Mouse (Mus musculus) urinary bladder, postnatal 25 days (tissue): ENCODE data around the gene Tnrc18.

Experiments
- DNase-seq: peaks from one replicate; pipeline ENCODE4 v3.0.0; 2022; ENCODE audit warnings: low spot score

Gene Tnrc18

GRCm38 (mm10) chr5:142810710-142811599 is 6.5 kb downstream of the Tnrc18 start:
- no peak for DNase-seq

- no peak for DNase-seq
Observed at GRCm38 (mm10) chr5:142807661-142808060, 9.8 kb downstream of the Tnrc18 start.

GRCm38 (mm10) chr5:142803746-142804145 is 13.7 kb downstream of the Tnrc18 start:
- no peak for DNase-seq

GRCm38 (mm10) chr5:142802884-142803283 is 14.6 kb downstream of the Tnrc18 start:
- DNase-seq: no peak

GRCm38 (mm10) chr5:142801977-142802376 is 15.5 kb downstream of the Tnrc18 start:
- no peak for DNase-seq

GRCm38 (mm10) chr5:142800656-142801055 is 16.8 kb downstream of the Tnrc18 start:
- DNase-seq: no peak

- DNase-seq: no peak
Observed at GRCm38 (mm10) chr5:142800198-142800597, 17.3 kb downstream of the Tnrc18 start.

GRCm38 (mm10) chr5:142799259-142799658 is 18.2 kb downstream of the Tnrc18 start:
- DNase-seq: no peak

- DNase-seq: no peak
Observed at GRCm38 (mm10) chr5:142798190-142798589, 19.3 kb downstream of the Tnrc18 start.

GRCm38 (mm10) chr5:142797620-142798019 is 19.8 kb downstream of the Tnrc18 start:
- no peak for DNase-seq

- no peak for DNase-seq
Observed at GRCm38 (mm10) chr5:142796921-142797320, 20.5 kb downstream of the Tnrc18 start.

- no peak for DNase-seq
Observed at GRCm38 (mm10) chr5:142794582-142794981, 22.9 kb downstream of the Tnrc18 start.

GRCm38 (mm10) chr5:142794161-142794560 is 23.3 kb downstream of the Tnrc18 start:
- DNase-seq: no peak

GRCm38 (mm10) chr5:142792594-142792993 is 24.9 kb downstream of the Tnrc18 start:
- DNase-seq: no peak

GRCm38 (mm10) chr5:142788279-142788678 is 29.2 kb downstream of the Tnrc18 start:
- no peak for DNase-seq

- DNase-seq: no peak
Observed at GRCm38 (mm10) chr5:142787304-142787905, 30.1 kb downstream of the Tnrc18 start.

GRCm38 (mm10) chr5:142786709-142787108 is 30.8 kb downstream of the Tnrc18 start:
- no peak for DNase-seq

GRCm38 (mm10) chr5:142786215-142786614 is 31.2 kb downstream of the Tnrc18 start:
- no peak for DNase-seq

GRCm38 (mm10) chr5:142783142-142783540 is 34.3 kb downstream of the Tnrc18 start:
- DNase-seq: no peak

GRCm38 (mm10) chr5:142782459-142783141 is 34.9 kb downstream of the Tnrc18 start:
- no peak for DNase-seq

GRCm38 (mm10) chr5:142780579-142780978 is 36.9 kb downstream of the Tnrc18 start:
- DNase-seq: no peak

GRCm38 (mm10) chr5:142778871-142779270 is 38.6 kb downstream of the Tnrc18 start:
- no peak for DNase-seq

- no peak for DNase-seq
Observed at GRCm38 (mm10) chr5:142778135-142778534, 39.3 kb downstream of the Tnrc18 start.
